Mouse (Mus musculus) ES-E14 (cell line): ENCODE measurements at regions not wholly inside any gene's neighbourhood (a gene's known extent, or its start where the extent isn't known, plus 50 kb on each side); places are given as distances from the start of the nearest gene placed in this dataset.

Experiments
- DNase-seq: peaks from one replicate; pipeline ENCODE4 v3.0.0-alpha.2; 2013; ENCODE audit warnings: low read depth, low spot score
- H3K27ac ChIP-seq: 2 replicates; pipeline ENCODE4 v1.5.1; 2012; ENCODE audit warnings: low read depth, mild to moderate bottlenecking, low read length, moderate library complexity, mixed read lengths; ENCODE audit not compliant: poor library complexity, insufficient read depth, severe bottlenecking
- H3K36me3 ChIP-seq: 2 replicates; pipeline ENCODE4 v1.6.1; 2012; ENCODE audit warnings: mild to moderate bottlenecking, low read length, moderate library complexity, mixed read lengths; ENCODE audit not compliant: control insufficient read depth, poor library complexity, insufficient read depth, severe bottlenecking
- H3K4me1 ChIP-seq, 2 experiments: fragments of 150-350 bp in 1 of 2; sonication (generic) in 1 of 2; 2 replicates each; pipeline ENCODE4 v1.6.1; 2012; ENCODE audit warnings: low read length in 2 of 2, mild to moderate bottlenecking in 1 of 2, mixed read lengths in 1 of 2; ENCODE audit not compliant: control insufficient read depth in 2 of 2, insufficient read depth in 2 of 2, poor library complexity in 1 of 2
- H3K4me3 ChIP-seq, 2 experiments: fragments of 150-350 bp in 1 of 2; sonication (generic) in 1 of 2; 2 replicates each; pipeline ENCODE4 v1.5.1; 2012; ENCODE audit warnings: low read length in 2 of 2, low read depth in 1 of 2, mild to moderate bottlenecking in 1 of 2, mixed read lengths in 1 of 2; ENCODE audit not compliant: insufficient read depth in 1 of 2, poor library complexity in 1 of 2, severe bottlenecking in 1 of 2
- H3K9ac ChIP-seq: 2 replicates; pipeline ENCODE4 v1.6.1; 2012; ENCODE audit warnings: low read depth, mild to moderate bottlenecking, low read length, mixed read lengths; ENCODE audit not compliant: poor library complexity, insufficient read depth, severe bottlenecking
- H3K9me3 ChIP-seq: fragments of 150-350 bp; sonication (generic); 2 replicates; pipeline ENCODE4 v1.6.1; 2012; ENCODE audit warnings: low read depth, mild to moderate bottlenecking, low read length; ENCODE audit not compliant: control insufficient read depth, insufficient read depth
- CHD2 ChIP-seq: IDR thresholded peaks from 2 replicates; pipeline ENCODE4 v1.6.1; 2014; ENCODE audit warnings: mild to moderate bottlenecking, low read depth, low read length, inconsistent platforms
- HCFC1 ChIP-seq: IDR thresholded peaks from 2 replicates; pipeline ENCODE4 v1.6.1; 2012; ENCODE audit warnings: low read length, inconsistent platforms, borderline replicate concordance; ENCODE audit not compliant: insufficient read depth
- MAFK ChIP-seq: IDR thresholded peaks from 2 replicates; pipeline ENCODE4 v1.6.1; 2014; ENCODE audit warnings: mild to moderate bottlenecking, low read depth, low read length, inconsistent platforms; ENCODE audit not compliant: insufficient read depth
- ZC3H11A ChIP-seq: IDR thresholded peaks from 2 replicates; pipeline ENCODE4 v1.6.1; 2012; ENCODE audit warnings: low read depth, mild to moderate bottlenecking, inconsistent platforms, low read length, borderline replicate concordance
- ZNF384 ChIP-seq: IDR thresholded peaks from 2 replicates; pipeline ENCODE4 v1.6.1; 2012; ENCODE audit warnings: low read depth, low read length, inconsistent platforms
- in situ Hi-C, 2 experiments: fragments of 600-800 bp; cut with MboI; formaldehyde crosslinking; loops; one replicate each; pipeline ENCODE4 v1.15.1; 2025; ENCODE audit warnings: low sequenced_read_pairs in 2 of 2, inconsistent platforms in 1 of 2; ENCODE audit not compliant: unreplicated experiment in 2 of 2

DNA sequence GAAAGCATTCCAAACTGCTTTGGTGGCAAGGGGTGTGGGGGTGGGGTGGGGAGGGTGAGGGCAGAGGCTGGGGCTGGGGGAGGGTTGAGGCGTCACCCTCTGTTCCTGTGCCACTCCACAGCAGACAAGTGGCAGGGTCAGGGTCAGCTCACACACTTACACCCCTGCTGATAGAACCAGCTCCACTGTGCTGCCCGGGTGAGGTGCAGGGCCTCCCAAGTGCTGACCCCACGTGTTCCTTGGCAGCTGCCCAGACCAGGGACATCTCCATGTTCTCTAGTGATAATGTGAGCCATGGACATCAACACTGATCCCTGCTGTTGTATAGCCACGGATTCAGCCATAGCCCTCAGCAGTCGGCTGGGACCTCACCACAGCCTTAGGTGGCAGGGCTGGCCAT lies 1652.3 kb upstream of the Gm7489 start:
- Histone ChIP-seq H3K9ac (no peak overlapping the region), H3K36me3 (no peaks in the 10 kb centered on the region), H3K27ac (no peak overlapping the region), H3K4me1 (no peaks in the 10 kb centered on the region), H3K9me3 (no peaks in the 10 kb centered on the region), H3K4me3 (no peak overlapping the region)
- in situ Hi-C loops: no loop called here
- no peak for DNase-seq
- TF ChIP-seq ZNF384: no peak
- TF ChIP-seq MAFK: no peak
- no peak for TF ChIP-seq HCFC1
- TF ChIP-seq ZC3H11A: no peak
- TF ChIP-seq CHD2: no peak

DNA sequence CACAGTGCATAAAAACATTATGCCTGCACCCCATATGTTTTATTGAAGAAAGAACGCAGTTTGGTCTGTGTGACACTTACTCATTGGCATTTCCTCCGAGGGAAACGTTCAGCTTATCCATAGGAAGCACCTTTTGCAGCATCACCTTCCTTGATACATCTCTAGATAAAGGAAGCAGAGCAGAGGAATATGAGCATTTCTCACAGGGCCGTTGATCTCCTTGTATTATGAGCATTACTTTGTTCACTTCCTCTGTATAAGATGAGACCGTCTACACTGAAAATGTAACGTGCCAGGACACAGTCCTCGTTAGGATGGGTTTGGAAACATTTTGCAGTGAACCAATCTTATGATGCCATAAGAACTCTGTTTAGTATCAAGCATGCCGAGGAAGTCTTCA lies 1648.5 kb upstream of the Gm7489 start:
- no peaks in the 10 kb centered on the region for H3K9me3 ChIP-seq
- no peaks in the 10 kb centered on the region for H3K36me3 ChIP-seq
- no peak for DNase-seq
- no peak overlapping the region for H3K4me3 ChIP-seq
- no peak overlapping the region for H3K9ac ChIP-seq
- in situ Hi-C loops: no loop called here
- no peak for TF ChIP-seq MAFK
- no peak for TF ChIP-seq CHD2
- no peak for TF ChIP-seq HCFC1
- TF ChIP-seq ZNF384: no peak
- no peak for TF ChIP-seq ZC3H11A
- no peaks in the 10 kb centered on the region for H3K4me1 ChIP-seq
- no peak overlapping the region for H3K27ac ChIP-seq

DNA sequence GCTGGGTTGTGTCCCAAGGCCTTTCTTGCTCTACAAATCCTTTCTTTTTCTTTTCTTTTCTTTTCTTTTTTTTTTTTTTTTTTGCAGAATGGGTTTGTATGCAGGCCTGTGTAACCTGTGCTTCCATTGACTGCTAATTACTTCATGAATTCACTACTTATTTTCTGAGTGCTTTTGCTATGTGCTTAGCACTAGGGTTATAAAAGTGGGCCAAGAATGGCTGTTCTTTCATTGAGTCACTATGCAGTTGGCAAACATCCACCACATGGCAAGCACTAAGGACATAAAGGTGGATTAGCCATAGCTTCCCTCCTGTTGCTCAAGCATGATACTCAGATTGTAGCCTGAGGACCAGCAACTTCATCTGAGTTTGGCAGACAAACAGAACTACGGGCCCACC lies 1641.8 kb upstream of the Gm7489 start:
- Histone ChIP-seq H3K9ac (no peak overlapping the region), H3K27ac (no peak overlapping the region), H3K4me3 (no peak overlapping the region), H3K4me1 (no peaks in the 10 kb centered on the region), H3K9me3 (no peaks in the 10 kb centered on the region), H3K36me3 (no peaks in the 10 kb centered on the region)
- in situ Hi-C loops: no loop called here
- DNase-seq: no peak
- no peak for TF ChIP-seq MAFK
- no peak for TF ChIP-seq HCFC1
- TF ChIP-seq ZNF384: no peak
- no peak for TF ChIP-seq CHD2
